Mouse (Mus musculus): ENCODE results near the gene Ell.
A peak's percentile ranks its signal among the peaks of the same experiment; 100 is the strongest.

DNA sequence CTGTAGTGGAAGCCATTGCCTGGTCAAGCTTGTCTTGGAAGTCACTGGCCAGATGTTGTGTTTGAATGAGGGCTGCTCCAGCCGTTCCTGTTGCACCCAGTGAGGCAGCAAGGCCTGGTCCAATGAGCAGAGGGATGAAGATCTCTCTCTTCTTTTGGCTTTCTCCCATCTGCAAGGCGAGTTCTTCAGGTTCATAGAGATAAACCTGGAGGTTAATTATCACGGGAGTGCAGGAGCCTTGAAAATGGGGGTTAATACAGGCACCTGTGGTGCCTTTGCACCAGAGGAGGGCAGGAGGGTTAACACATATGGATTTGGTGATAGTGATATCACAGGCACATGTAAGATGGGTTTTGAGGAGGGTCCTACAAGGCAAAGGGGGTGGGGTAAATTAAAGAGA is 83.0 kb downstream of the Ell start:
- TF ChIP-seq CTCF (IDR thresholded peaks at IDR 0.05; ENCODE audit: low read depth) (no peak), EP300 (IDR thresholded peaks at IDR 0.05; ENCODE audit: low read depth) (peak; percentile 96)

Measured in liver, postnatal 0 days (tissue).